Mouse (Mus musculus): Measurements from ENCODE around the gene Map3k1. TPM values are rescaled to one million over a fixed set of nuclear protein-coding genes. Genes with fewer than 3 reads are reported as not detected.
A peak's percentile ranks its signal among the peaks of the same experiment; 100 is the strongest.

Map3k1 gene
- polyA plus RNA-seq, 1 experiment from 2014 or later: 13.2 TPM

GRCm38 (mm10) chr13:111800866-111801265 is 7.9 kb downstream of the Map3k1 start:
- Histone ChIP-seq H3K4me2 (replicated peaks) (no peak overlapping the region), H3K4me3 (no peak overlapping the region), H3K9ac (no peak overlapping the region), H3K9me3 (no peaks in the 10 kb centered on the region), H3K4me1 (peaks cover 44% of the 10 kb centered on the region), H3K36me3 (no peaks in the 10 kb centered on the region), H3K27ac (no peak overlapping the region), H3K27me3 (replicated peaks) (no peaks in the 10 kb centered on the region)
- WGBS: 41% methylated on average over 4 of the region's 4 CpGs
- ATAC-seq (ENCODE audit: low FRiP score, low read depth): no peak

GRCm38 (mm10) chr13:111798044-111798443 is 10.7 kb downstream of the Map3k1 start:
- Histone ChIP-seq H3K4me1 (peaks cover 32% of the 10 kb centered on the region), H3K9ac (no peak overlapping the region), H3K9me3 (no peaks in the 10 kb centered on the region), H3K27ac (no peak overlapping the region), H3K36me3 (no peaks in the 10 kb centered on the region), H3K27me3 (replicated peaks) (no peaks in the 10 kb centered on the region), H3K4me3 (no peak overlapping the region), H3K4me2 (replicated peaks) (no peak overlapping the region)
- WGBS: 72% methylated on average over 12 of the region's 12 CpGs
- no peak for ATAC-seq (ENCODE audit: low FRiP score, low read depth)

- H3K27me3 ChIP-seq (replicated peaks): no peaks in the 10 kb centered on the region
- 15% methylated on average over 8 of the region's 8 CpGs for WGBS
- no peaks in the 10 kb centered on the region for H3K9me3 ChIP-seq
- H3K4me1 ChIP-seq: peaks cover 36% of the 10 kb centered on the region
- H3K4me2 ChIP-seq (replicated peaks): peak overlapping the region; percentile 27
- no peak overlapping the region for H3K27ac ChIP-seq
- ATAC-seq (ENCODE audit: low FRiP score, low read depth): peak; percentile 70
- H3K9ac ChIP-seq: no peak overlapping the region
- no peak overlapping the region for H3K4me3 ChIP-seq
- H3K36me3 ChIP-seq: no peaks in the 10 kb centered on the region
Measured at GRCm38 (mm10) chr13:111797021-111797420, 11.8 kb downstream of the Map3k1 start.

GRCm38 (mm10) chr13:111796191-111796920 is 12.4 kb downstream of the Map3k1 start:
- no peaks in the 10 kb centered on the region for H3K27me3 ChIP-seq (replicated peaks)
- H3K36me3 ChIP-seq: no peaks in the 10 kb centered on the region
- no peaks in the 10 kb centered on the region for H3K9me3 ChIP-seq
- peaks cover 30% of the 10 kb centered on the region for H3K4me1 ChIP-seq
- no peak overlapping the region for H3K27ac ChIP-seq
- ATAC-seq (ENCODE audit: low FRiP score, low read depth): no peak
- H3K4me3 ChIP-seq: no peak overlapping the region
- WGBS: 74% methylated on average over 11 of the region's 11 CpGs
- no peak overlapping the region for H3K9ac ChIP-seq
- H3K4me2 ChIP-seq (replicated peaks): no peak overlapping the region

- Histone ChIP-seq H3K4me2 (replicated peaks) (no peak overlapping the region), H3K9me3 (no peaks in the 10 kb centered on the region), H3K4me1 (peaks cover 37% of the 10 kb centered on the region), H3K27ac (no peak overlapping the region), H3K27me3 (replicated peaks) (no peaks in the 10 kb centered on the region), H3K4me3 (no peak overlapping the region), H3K9ac (no peak overlapping the region), H3K36me3 (no peaks in the 10 kb centered on the region)
- WGBS: 89% methylated on average over 14 of the region's 14 CpGs
- no peak for ATAC-seq (ENCODE audit: low FRiP score, low read depth)
Measured at GRCm38 (mm10) chr13:111792975-111793287, 15.9 kb downstream of the Map3k1 start.

GRCm38 (mm10) chr13:111792130-111792974 is 16.4 kb downstream of the Map3k1 start:
- Histone ChIP-seq H3K27ac (no peak overlapping the region), H3K4me2 (replicated peaks) (no peak overlapping the region), H3K27me3 (replicated peaks) (no peaks in the 10 kb centered on the region), H3K9ac (no peak overlapping the region), H3K4me3 (no peak overlapping the region), H3K36me3 (no peaks in the 10 kb centered on the region), H3K4me1 (peaks cover 33% of the 10 kb centered on the region), H3K9me3 (no peaks in the 10 kb centered on the region)
- WGBS: 77% methylated on average over 16 of the region's 16 CpGs
- no peak for ATAC-seq (ENCODE audit: low FRiP score, low read depth)

- no peak for ATAC-seq (ENCODE audit: low FRiP score, low read depth)
- H3K4me3 ChIP-seq: no peak overlapping the region
- H3K4me1 ChIP-seq: peaks cover 27% of the 10 kb centered on the region
Measured at GRCm38 (mm10) chr13:111791596-111791995, 17.2 kb downstream of the Map3k1 start.

GRCm38 (mm10) chr13:111789420-111790065 is 19.2 kb downstream of the Map3k1 start:
- no peak overlapping the region for H3K27ac ChIP-seq
- no peak overlapping the region for H3K9ac ChIP-seq
- peaks cover 22% of the 10 kb centered on the region for H3K4me1 ChIP-seq
- WGBS: 60% methylated on average over 9 of the region's 9 CpGs
- no peak overlapping the region for H3K4me3 ChIP-seq
- H3K4me2 ChIP-seq (replicated peaks): no peak overlapping the region
- H3K9me3 ChIP-seq: no peaks in the 10 kb centered on the region
- H3K36me3 ChIP-seq: no peaks in the 10 kb centered on the region
- no peak for ATAC-seq (ENCODE audit: low FRiP score, low read depth)
- H3K27me3 ChIP-seq (replicated peaks): no peaks in the 10 kb centered on the region

More at GRCm38 (mm10) chr13:111791596-111791995, 17.2 kb downstream of the Map3k1 start:
- 83% methylated on average over 11 of the region's 11 CpGs for WGBS
- no peak overlapping the region for H3K27ac ChIP-seq
- no peaks in the 10 kb centered on the region for H3K36me3 ChIP-seq
- no peaks in the 10 kb centered on the region for H3K27me3 ChIP-seq (replicated peaks)
- no peak overlapping the region for H3K9ac ChIP-seq
- H3K4me2 ChIP-seq (replicated peaks): no peak overlapping the region
- H3K9me3 ChIP-seq: no peaks in the 10 kb centered on the region

GRCm38 (mm10) chr13:111788882-111789281 is 19.9 kb downstream of the Map3k1 start:
- H3K27ac ChIP-seq: no peak overlapping the region
- no peaks in the 10 kb centered on the region for H3K27me3 ChIP-seq (replicated peaks)
- H3K36me3 ChIP-seq: no peaks in the 10 kb centered on the region
- ATAC-seq (ENCODE audit: low FRiP score, low read depth): 0 out of 2 replicates have a peak, but pooled peaks have one; percentile 10
- H3K9me3 ChIP-seq: no peaks in the 10 kb centered on the region
- no peak overlapping the region for H3K4me2 ChIP-seq (replicated peaks)
- WGBS: 76% methylated on average over 9 of the region's 9 CpGs
- no peak overlapping the region for H3K4me3 ChIP-seq
- H3K4me1 ChIP-seq: peaks cover 22% of the 10 kb centered on the region
- H3K9ac ChIP-seq: no peak overlapping the region

- Histone ChIP-seq H3K9ac (no peak overlapping the region), H3K4me2 (replicated peaks) (no peak overlapping the region), H3K9me3 (no peaks in the 10 kb centered on the region), H3K36me3 (no peaks in the 10 kb centered on the region), H3K4me1 (peaks cover 20% of the 10 kb centered on the region), H3K27me3 (replicated peaks) (no peaks in the 10 kb centered on the region), H3K4me3 (no peak overlapping the region), H3K27ac (no peak overlapping the region)
- ATAC-seq (ENCODE audit: low FRiP score, low read depth): peak; percentile 45; the same call in 1 of the 2 replicates
- WGBS: 43% methylated on average over 18 of the region's 18 CpGs
Measured at GRCm38 (mm10) chr13:111787857-111788619, 20.8 kb downstream of the Map3k1 start.

- Histone ChIP-seq H3K4me2 (replicated peaks) (no peak overlapping the region), H3K4me1 (peaks cover 13% of the 10 kb centered on the region), H3K9me3 (no peaks in the 10 kb centered on the region), H3K9ac (no peak overlapping the region), H3K4me3 (no peak overlapping the region), H3K36me3 (no peaks in the 10 kb centered on the region), H3K27me3 (replicated peaks) (no peaks in the 10 kb centered on the region), H3K27ac (no peak overlapping the region)
- ATAC-seq (ENCODE audit: low FRiP score, low read depth): no peak
- WGBS: 93% methylated on average over 7 of the region's 7 CpGs
Measured at GRCm38 (mm10) chr13:111786584-111786983, 22.2 kb downstream of the Map3k1 start.

All from neural tube, embryonic 12.5 days (tissue).